Mouse (Mus musculus) thymus, postnatal 25 days (tissue): ENCODE data around the gene Myh7b.
"Not testable (repeated sequence)": the region's sequence is repeated elsewhere in the genome, so short reads cannot be mapped to it uniquely, and the experiment has no call there.

ENCODE experiments used
- DNase-seq: peaks from one replicate; pipeline ENCODE4 v3.0.0; 2022

The Myh7b gene

DNA sequence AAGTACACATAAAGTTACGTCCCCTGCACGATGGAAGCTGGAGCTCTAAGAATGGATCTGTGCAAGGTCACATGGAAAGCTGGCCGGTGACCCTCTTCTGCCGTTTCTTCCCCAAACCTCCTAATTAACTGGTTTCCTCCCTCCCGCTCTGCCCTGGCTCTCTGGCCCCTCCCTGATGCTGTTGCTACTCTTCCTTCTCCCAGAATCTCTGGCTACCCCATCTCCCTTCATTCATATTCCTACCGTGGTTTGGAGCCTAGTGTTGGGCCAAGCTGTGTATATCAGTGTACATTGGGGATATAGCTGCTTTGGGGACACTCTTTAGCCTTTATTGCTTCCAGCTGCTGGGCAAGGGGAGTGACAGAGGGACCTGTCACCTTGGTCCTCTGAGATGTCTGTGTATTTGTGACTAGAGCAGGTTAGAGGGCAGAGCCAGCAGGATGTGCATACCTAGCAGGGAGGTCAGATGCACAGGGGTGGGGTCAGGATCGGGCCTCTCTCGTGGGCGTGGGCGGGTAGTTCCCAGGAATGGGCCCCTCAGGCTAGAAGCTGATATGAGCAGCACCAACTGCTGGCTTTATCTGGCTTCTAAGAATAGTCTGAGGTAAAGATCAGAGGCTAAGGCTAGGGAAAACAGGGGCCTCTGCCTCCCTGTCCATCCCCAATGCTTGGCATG, 6.3 kb upstream of the Myh7b start:
- DNase-seq = no peak

DNA sequence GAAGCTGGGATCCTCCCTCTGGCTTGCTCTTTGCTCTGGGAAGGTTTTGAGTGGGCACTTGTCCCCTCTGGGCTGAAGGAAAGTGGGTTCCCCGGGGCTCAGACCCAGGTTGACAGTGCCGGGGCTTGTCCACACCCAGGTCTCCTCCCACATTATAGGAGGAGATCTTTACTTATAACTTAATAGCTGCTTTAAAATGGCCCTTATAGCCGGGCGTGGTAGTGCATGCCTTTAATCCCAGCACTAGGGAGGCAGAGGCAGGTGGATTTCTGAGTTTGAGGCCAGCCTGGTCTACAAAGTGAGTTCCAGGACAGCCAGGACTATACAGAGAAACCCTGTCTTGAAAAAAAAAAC, 5.8 kb upstream of the Myh7b start:
- not testable (repeated sequence) for DNase-seq

DNA sequence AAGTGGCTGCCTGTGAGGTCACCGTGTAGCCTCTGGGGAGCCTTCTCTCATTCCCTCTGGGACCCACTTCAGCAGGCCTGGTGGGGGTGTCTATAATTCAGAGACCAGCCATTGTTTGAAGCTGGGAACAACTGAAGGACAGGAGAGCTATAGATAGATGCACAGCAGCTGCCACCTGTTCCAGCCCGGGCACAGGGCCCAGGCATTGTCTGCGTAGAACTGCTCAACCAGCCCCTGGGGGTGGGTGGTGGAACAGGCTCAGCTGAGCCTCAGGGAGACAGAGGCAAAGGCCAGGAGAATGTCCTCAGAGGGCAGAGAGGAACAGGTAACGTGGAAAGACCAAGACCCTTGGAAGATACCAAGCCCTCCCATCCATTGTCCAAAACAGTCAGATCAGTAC, 4.7 kb upstream of the Myh7b start:
- DNase-seq = no peak

DNA sequence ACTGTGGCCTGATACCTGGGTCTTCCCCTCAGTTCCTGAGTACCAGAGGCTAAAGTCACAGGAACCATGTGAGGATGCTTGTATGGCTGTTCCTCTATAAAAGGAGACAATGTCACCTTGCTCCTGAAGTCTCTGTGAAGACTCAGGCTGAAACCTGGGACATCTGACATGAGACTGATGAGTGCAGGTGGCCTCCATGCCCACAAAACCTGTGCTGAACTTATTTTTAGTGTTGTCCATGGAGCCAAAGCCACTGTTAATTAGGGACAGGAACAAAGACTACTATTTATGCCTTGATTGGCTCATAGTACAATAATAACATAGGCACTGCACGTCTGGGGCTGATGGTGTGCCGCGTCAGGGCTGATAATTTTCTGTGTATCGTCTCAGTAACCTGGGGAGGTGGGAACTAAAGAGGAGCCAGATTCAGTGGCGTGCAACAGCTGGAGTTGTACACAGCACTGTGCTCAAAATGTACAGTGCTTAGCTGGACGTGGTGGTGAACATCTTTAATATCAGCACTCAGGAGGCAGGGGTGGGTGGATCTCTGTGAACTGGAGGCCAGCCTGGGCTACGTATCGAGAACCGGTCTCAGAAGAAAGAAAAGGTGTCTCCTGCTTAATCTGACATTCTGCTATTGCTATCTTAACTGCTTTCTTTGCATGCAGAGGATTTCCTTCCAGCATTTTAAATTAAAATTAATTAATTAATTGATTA, 980 bp downstream of the Myh7b start:
- DNase-seq = no peak

DNA sequence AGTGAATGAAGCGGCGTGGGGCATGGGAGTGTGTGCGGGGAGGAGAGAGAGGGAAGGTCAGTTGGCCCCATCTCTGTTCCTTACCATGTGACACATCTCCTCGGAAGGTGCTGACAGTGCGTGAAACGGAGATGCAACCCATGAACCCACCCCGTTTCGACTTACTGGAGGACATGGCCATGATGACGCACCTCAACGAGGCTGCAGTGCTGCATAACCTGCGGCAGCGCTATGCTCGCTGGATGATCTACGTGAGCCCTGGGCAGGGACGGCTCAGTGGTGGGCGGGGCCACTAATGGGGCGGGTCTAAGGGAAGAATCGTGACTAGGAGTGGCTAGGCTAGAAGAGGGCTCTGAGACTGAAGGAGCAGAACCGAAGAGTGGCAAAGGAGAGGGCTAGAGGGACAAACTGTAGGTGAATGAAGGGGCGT, 2.3 kb downstream of the Myh7b start:
- DNase-seq = peak; percentile 58

DNA sequence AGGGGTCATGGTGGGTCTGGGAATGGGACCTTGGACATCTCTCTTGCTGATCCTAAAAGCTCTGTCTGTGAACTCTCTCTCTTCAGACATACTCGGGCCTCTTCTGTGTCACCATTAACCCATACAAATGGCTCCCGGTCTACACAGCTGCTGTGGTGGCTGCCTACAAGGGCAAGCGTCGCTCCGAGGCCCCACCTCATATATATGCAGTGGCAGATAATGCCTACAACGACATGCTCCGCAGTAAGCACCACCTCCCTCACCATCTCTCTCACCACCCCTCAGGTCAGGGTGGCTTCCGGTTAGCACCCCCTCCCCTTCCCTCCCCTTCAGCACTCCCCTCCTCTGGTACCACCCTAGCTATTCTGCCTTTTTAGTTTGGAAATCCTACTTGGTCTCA, 2.9 kb downstream of the Myh7b start:
- DNase-seq = no peak

DNA sequence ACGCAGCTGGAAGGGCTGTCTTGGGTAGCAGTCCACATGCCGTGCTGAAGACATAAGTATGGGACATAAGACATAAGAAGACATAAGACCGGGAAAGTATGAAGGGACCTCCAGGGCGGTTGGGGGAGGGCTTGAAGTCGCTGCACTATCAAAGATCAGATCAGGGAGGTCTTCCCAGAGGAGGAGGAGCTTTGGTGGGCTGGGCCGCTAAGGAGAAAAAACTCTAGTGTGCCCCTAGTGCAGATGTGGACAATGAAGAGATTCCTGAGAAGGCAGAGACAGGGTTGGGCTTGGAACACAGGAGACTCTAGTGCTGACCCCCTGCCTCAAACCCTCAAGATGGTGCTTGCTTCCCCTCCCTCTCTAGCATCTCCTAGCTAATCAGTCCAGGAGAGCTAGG, 6.0 kb downstream of the Myh7b start:
- DNase-seq = no peak

DNA sequence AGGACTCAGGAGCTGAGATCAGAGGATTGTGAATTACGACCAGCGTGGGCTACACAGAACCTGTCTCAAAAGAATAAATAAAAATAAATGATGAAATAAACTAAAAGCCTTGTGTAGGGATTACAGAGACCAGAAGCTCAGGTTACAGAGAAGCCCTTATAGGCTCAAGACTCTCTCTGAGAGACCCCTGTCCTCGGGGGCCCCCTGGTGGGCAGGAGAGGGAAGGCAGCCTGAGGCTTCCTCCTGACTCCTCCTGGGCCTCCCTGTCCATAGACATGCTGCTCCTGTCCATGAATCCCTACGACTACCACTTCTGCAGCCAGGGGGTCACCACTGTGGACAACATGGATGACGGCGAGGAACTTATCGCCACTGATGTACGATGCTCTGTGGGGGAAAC, 8.8 kb downstream of the Myh7b start:
- peak; percentile 90 for DNase-seq

DNA sequence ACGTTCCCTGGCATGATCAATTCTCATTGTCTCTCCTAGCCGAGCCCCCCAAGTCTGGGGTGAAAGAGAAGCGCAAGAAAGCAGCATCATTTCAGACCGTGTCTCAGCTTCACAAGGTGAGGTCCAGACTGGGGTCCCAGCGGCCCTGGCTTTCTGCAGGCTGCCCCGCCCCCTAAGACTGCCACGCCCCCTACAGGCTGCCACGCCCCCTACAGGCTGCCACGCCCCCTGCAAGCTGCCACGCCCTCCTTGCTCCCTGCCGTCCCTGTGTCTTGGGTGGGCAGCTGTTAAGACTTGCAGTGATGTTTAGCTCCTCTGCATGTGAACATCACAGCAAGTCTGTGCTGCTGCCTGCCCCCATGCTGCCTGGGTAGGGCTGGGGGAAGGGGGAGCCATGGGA, 11.6 kb downstream of the Myh7b start:
- no peak for DNase-seq

DNA sequence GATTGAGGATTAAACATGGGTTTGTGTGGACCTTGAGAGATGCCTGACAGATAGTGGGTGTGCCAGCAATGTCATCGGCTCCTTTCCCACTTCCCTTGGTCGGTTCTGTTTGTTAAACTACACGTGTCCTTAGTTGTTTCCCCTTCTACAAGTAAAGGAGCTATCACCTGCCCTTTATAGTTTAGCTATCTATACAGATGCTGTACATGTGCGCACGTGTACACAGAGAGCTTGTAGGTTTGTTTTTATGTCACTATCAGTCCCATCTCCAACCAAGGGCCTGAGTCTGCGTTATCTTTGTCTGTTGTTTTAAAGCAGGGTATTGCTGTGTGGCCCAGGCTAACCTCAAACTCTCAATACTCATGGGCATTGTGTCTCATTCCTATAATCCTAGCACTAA, 13.0 kb downstream of the Myh7b start:
- DNase-seq = no peak

DNA sequence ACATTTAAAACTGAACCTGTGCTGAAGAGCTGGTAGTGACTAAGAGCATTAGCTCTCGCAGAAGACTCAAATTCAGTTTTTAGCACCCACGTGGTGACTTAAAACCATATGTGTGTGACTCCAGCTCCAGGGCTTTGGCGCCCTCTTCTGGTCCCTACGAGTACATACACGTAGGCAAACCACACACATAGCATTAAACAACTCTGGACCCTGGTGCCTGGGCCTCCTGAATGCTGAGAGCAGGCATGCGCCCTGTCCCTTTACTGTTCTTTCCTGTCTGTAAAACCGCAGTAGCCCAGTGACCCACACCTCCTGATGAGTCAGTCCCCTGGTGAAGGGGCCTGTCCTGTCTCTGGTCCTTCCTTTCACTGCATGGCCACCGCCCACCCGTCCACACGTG, 13.7 kb downstream of the Myh7b start:
- DNase-seq = no peak

DNA sequence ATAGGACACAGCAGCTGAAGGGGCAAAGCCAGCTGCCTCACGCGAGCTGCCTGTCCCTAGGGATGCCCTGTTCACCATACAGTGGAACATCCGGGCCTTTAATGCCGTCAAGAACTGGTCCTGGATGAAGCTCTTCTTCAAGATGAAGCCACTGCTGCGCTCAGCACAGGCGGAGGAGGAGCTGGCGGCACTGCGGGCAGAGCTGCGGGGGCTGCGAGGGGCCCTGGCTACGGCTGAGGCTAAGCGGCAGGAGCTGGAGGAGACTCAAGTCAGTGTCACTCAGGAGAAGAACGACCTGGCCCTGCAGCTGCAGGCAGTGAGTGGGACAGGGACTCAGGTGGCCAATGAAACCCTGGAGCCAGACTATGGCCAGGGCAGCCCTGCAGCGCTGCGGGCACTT, 15.3 kb downstream of the Myh7b start:
- DNase-seq = no peak

DNA sequence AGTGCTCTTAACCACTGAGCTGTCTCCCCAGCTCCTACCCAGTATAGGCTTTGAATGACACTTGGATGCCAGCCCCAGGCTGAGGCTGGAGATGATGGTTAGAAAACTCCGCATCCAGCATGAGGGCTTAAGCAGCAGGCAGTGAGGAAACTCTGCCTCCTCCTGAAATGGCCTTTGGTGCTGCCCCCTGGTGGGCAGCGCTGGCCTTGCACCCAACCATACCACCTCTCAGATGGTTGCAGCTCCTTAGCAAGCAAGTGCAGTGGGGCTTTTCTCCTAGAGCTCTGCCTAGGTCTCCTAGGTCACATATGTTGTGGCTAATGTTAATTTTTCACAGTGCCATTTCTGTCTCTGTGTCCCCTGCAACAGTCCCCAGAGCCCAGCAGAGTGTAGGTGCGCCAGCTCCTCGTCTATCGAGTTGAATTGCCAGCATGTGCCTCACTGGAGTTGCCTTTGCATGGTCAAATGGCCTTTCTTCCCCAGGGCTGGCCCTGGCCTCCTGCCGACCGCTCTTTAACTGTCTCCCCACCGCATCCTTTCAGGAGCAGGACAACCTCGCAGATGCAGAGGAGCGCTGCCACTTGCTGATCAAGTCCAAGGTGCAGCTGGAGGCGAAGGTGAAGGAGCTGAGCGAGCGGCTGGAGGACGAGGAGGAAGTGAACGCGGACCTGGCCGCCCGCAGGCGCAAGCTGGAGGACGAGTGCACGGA, 16.2 kb downstream of the Myh7b start:
- DNase-seq = peak; percentile 71

DNA sequence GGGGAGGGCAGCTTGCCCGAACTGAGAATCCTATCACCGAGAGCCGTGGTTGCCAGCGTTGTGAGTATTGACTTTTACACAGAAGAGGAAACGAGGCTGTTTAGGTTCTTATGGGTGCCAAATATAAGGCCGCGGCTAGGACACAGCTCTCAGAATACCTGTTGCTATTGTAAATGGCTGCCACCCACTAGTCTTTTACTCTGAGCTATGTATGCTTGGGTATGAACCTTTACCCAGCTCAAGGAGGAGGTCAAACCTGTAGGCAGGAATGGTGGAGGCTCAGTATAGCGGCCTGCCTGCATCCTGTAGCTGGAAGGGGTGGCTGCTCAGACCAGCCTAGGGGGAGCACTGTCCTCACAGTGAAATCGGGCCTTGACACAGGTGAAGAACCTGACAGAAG, 17.1 kb downstream of the Myh7b start:
- DNase-seq = no peak

DNA sequence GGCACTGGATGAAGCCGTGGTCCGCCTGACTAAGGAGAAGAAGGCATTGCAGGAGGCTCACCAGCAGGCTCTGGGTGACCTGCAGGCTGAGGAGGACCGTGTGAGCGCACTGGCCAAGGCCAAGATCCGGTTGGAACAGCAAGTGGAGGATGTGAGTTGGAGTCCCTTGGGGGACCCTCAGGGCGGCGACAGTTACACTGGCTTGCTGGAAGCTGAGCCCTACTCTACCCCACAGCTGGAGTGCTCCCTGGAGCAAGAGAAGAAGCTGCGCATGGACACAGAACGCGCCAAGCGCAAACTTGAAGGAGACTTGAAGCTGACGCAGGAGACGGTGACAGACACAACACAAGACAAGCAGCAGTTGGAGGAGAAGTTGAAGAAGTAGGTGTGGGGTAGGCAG, 17.5 kb downstream of the Myh7b start:
- no peak for DNase-seq

DNA sequence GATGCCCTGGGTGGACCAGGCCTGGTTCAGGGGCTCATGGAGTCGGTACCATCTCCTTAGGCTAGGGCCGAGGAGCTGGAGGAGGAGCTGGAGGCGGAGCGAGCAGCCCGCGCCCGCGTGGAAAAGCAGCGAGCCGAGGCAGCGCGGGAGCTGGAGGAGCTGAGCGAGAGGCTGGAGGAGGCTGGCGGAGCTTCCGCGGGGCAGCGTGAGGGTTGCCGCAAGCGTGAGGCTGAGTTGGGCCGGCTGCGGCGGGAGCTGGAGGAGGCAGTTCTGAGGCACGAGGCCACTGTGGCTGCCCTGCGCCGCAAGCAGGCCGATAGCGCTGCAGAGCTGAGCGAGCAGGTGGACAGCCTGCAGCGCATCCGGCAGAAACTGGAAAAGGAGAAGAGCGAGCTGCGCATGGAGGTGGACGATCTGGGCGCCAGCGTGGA, 18.2 kb downstream of the Myh7b start:
- DNase-seq = no peak

DNA sequence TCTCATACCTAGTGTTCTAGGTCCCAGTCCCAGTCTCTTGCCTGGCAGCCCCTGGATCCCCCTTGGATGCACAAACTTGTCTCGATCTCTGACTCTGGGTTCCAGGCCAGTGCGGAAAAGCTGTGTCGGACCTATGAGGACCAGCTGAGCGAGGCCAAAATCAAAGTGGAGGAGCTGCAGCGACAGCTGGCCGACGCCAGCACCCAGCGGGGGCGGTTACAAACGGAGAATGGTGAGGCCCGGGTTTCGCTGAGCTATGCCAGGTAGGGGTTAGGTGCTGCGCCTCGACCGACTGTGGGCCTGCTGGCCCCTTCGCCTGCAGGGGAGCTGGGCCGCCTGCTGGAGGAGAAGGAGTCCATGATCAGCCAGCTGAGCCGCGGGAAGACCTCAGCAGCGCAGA, 19.1 kb downstream of the Myh7b start:
- DNase-seq = no peak

DNA sequence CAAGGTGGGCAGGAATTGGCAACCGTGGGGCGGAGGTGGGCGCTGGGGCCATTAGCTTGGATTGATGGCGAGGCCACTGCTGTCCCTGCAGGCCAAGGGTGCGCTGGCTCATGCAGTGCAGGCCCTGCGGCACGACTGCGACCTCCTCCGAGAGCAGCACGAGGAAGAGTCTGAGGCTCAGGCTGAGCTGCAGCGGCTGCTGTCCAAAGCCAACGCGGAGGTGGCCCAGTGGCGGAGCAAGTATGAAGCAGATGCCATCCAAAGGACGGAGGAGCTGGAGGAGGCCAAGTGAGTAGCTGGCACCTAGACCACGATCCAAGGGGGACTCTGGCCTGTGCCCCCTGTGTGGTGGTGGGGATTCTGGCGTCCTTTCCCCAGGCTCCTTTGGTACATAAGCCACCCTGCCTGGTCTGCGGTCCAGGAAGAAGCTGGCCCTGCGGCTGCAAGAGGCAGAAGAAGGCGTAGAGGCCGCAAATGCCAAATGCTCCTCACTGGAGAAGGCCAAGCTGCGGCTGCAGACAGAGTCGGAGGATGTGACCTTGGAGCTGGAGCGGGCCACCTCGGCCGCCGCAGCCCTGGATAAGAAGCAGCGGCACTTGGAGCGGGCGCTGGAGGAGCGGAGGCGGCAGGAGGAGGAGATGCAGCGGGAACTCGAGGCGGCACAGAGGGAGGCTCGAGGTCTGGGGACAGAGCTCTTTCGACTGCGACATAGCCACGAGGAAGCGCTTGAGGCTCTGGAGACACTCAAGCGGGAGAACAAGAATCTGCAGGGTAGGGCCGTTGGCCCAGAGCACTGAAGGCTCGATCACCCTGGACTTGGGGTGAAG, 19.8 kb downstream of the Myh7b start:
- no peak for DNase-seq

DNA sequence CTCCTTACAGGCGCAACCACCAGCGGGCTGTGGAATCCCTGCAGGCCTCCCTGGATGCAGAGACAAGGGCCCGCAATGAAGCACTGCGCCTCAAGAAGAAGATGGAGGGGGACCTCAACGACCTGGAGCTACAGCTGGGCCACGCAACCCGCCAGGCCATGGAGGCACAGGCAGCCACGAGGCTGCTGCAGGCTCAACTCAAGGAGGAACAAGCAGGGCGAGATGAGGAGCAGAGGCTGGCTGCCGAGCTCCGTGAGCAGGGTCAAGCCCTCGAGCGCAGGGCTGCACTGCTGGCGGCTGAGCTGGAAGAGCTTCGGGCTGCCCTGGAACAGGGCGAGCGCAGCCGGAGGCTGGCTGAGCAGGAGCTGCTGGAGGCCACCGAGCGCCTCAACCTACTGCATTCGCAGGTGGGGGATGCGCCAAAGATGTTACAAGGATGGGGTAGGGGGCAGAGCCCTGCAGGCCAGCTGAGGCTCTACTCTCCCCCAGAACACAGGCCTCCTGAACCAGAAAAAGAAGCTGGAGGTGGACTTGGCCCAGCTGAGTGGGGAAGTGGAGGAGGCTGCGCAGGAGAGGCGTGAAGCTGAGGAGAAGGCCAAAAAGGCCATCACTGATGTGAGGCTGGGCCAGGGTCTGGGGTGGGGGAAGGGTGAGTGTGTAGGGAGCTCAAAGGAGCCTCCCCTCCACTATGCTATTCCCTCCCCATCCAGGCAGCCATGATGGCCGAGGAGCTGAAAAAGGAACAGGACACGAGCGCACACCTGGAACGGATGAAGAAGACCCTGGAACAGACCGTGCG, 21.3 kb downstream of the Myh7b start:
- DNase-seq = no peak

DNA sequence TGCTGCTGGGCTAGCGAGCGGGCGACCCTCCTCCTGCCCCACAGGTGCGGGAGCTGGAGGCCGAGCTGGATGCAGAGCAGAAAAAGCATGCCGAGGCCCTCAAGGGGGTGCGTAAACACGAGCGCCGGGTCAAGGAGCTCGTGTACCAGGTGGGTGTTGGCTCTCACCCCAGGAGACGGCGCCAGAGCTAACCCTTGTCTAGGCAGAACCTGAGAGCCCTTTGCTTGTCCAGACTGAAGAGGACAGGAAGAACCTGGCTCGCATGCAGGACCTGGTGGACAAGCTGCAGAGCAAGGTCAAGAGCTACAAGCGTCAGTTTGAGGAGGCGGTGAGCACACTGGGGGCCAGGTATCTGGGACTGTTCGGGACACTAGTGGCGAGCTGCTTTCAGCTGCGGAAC, 22.1 kb downstream of the Myh7b start:
- no peak for DNase-seq

DNA sequence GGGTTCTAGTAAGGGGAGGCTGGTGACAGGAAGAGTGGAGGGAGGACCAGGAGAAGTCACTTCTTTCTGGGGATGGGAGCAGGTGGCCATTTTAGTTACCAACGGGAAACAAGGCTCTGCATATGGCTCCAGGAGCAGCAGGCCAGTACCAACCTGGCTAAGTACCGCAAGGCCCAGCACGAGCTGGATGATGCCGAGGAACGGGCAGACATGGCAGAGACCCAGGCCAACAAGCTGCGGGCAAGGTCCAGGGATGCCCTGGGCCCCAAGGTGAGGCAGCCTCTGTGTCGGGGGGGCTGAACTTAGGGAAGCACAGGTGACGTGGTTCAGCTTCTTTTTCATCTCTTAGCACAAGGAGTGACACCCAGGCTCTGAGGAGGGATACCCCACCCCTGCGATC, 22.7 kb downstream of the Myh7b start:
- DNase-seq = no peak

DNA sequence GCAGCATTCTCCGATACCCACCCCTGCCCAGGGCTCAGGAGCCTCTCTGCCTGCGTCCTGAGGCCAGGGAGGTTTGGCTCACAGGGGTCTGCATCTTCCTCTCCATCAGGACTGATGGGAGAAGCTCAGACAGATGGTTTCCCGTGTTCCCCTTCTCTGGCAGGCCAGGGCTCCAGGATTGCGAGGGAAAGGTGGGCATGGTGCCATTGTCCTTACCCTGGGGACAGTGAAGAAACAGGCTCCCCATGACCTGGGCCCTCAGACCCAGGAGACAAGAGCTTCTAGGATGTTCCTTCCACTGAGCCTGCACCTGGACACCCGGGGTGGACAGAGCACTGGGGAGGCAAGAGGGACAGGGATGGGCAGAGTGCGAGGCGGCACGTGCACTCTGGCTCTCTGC, 23.6 kb downstream of the Myh7b start:
- no peak for DNase-seq

DNA sequence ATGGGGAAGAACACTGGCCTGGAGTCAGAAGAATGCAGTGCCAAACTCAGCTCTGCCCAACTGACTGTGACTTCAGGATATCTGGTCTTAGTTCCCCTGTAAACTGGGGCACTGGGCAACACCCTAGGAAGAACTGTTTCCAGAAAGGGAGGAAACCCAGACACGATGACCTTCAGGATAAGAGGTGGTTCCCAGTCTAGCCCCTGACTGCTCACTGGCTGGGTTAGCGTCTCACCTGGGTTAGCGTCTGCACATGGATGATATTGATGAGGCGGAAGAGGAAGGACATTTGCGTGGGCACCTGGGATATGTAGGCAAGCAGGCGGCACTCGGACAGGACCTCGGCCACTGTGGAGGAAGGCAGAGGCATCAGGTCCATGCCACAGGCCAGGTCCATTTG, 24.9 kb downstream of the Myh7b start:
- DNase-seq = no peak
